ENCODE assay signal across 22 mouse cellular contexts in genomic region chr2:179412966-179413365, GRCm38 (mm10).
"Had no signal": no experiment of that assay in that cellular context is flagged by ENCODE, and none has a peak within 500 bp of the region (broad histone marks: within the 10 kb centered on the region; RNA-seq: fewer than 3 reads in every experiment).

No protein-coding gene starts in this region.

- H3K27ac ChIP-seq: limb, embryonic 13.5 days; liver, embryonic 13.5 days; midbrain, embryonic 10.5 days; midbrain, embryonic 13.5 days; neural tube, embryonic 12.5 days; neural tube, embryonic 15.5 days; stomach, postnatal 0 days had no signal

- H3K27me3 ChIP-seq: limb, embryonic 13.5 days; liver, embryonic 13.5 days; megakaryocyte, embryonic 14.5 days; midbrain, embryonic 13.5 days; neural tube, embryonic 12.5 days; neural tube, embryonic 15.5 days had no signal

- ATAC-seq: intestine, embryonic 16.5 days had no signal

- H3K4me3 ChIP-seq: limb, embryonic 13.5 days; liver, embryonic 13.5 days; megakaryocyte, embryonic 14.5 days; midbrain, embryonic 10.5 days; midbrain, embryonic 13.5 days; neural tube, embryonic 12.5 days; neural tube, embryonic 15.5 days had no signal

- H3K4me1 ChIP-seq: liver, embryonic 13.5 days; megakaryocyte, embryonic 14.5 days; midbrain, embryonic 10.5 days; midbrain, embryonic 13.5 days; neural tube, embryonic 12.5 days had no signal

- H3K36me3 ChIP-seq: limb, embryonic 13.5 days; liver, embryonic 13.5 days; midbrain, embryonic 10.5 days; midbrain, embryonic 13.5 days; neural tube, embryonic 12.5 days; neural tube, embryonic 15.5 days had no signal

- DNase-seq: kidney, adult 18-20 months; kidney, adult 9 months; kidney, postnatal 14 days; kidney, postnatal 4 days; liver, embryonic 13.5 days; lung, adult 2 months; lung, postnatal 10 days; lung, postnatal 36 days; right cerebral cortex, adult 18-20 months; right cerebral cortex, postnatal 14 days; right cerebral cortex, postnatal 4 days; thymus, adult 2 months; thymus, postnatal 14 days; thymus, postnatal 4 days had no signal

- H3K9me3 ChIP-seq: limb, embryonic 13.5 days; midbrain, embryonic 10.5 days; midbrain, embryonic 13.5 days; neural tube, embryonic 12.5 days; neural tube, embryonic 15.5 days had no signal

- H3K9ac ChIP-seq: limb, embryonic 13.5 days; liver, embryonic 13.5 days; midbrain, embryonic 13.5 days; neural tube, embryonic 12.5 days; neural tube, embryonic 15.5 days had no signal

- H3K4me2 ChIP-seq: limb, embryonic 13.5 days; liver, embryonic 13.5 days; midbrain, embryonic 13.5 days; neural tube, embryonic 12.5 days; neural tube, embryonic 15.5 days had no signal
